Comparison of ENCODE assay signal across 35 mouse cellular contexts in genomic region chr8:47900361-47900760, GRCm38 (mm10).
"Had no signal": no experiment of that assay in that cellular context is flagged by ENCODE, and none has a peak within 500 bp of the region (broad histone marks: within the 10 kb centered on the region; RNA-seq: fewer than 3 reads in every experiment).

No protein-coding gene starts in this region.

- H3K9ac ChIP-seq: heart, embryonic 12.5 days; heart, embryonic 13.5 days; heart, embryonic 15.5 days; hindbrain, embryonic 12.5 days; hindbrain, embryonic 13.5 days; hindbrain, embryonic 14.5 days; hindbrain, embryonic 15.5 days; intestine, embryonic 15.5 days; kidney, embryonic 15.5 days had no signal

- H3K36me3 ChIP-seq: hindbrain, embryonic 15.5 days; intestine, embryonic 15.5 days had no signal

- H3K4me2 ChIP-seq: heart, embryonic 11.5 days; heart, embryonic 12.5 days; heart, embryonic 13.5 days; heart, embryonic 15.5 days; hindbrain, embryonic 12.5 days; hindbrain, embryonic 13.5 days; hindbrain, embryonic 14.5 days; hindbrain, embryonic 15.5 days; intestine, embryonic 15.5 days; kidney, embryonic 15.5 days had no signal

- H3K4me3 ChIP-seq: heart, embryonic 10.5 days; heart, embryonic 12.5 days; heart, embryonic 13.5 days; heart, embryonic 15.5 days; hindbrain, embryonic 10.5 days; hindbrain, embryonic 12.5 days; hindbrain, embryonic 13.5 days; hindbrain, embryonic 15.5 days; intestine, embryonic 15.5 days; kidney, embryonic 15.5 days; layer of hippocampus, adult 2 months had no signal

- H3K9me3 ChIP-seq: heart, embryonic 10.5 days; heart, embryonic 12.5 days; heart, embryonic 13.5 days; heart, embryonic 15.5 days; hindbrain, embryonic 10.5 days; hindbrain, embryonic 12.5 days; hindbrain, embryonic 13.5 days; hindbrain, embryonic 15.5 days; intestine, embryonic 15.5 days; kidney, embryonic 15.5 days had no signal

- H3K27me3 ChIP-seq: heart, embryonic 12.5 days; heart, embryonic 13.5 days; heart, embryonic 15.5 days; hindbrain, embryonic 12.5 days; hindbrain, embryonic 13.5 days; hindbrain, embryonic 15.5 days; intestine, embryonic 15.5 days; kidney, embryonic 15.5 days had no signal

- DNase-seq: heart, postnatal 10 days; heart, postnatal 14 days; heart, postnatal 36 days; heart, postnatal 4 days; kidney, adult 11 months; kidney, adult 18-20 months; kidney, adult 2 months; kidney, adult 8-10 months; kidney, adult 9 months; kidney, postnatal 10 days; kidney, postnatal 14 days; kidney, postnatal 25 days; kidney, postnatal 36 days; kidney, postnatal 4 days; layer of hippocampus, adult 9-11 months; layer of hippocampus, postnatal 36 days had no signal

- H3K27ac ChIP-seq: heart, embryonic 10.5 days; heart, embryonic 13.5 days; heart, embryonic 15.5 days; hindbrain, embryonic 10.5 days; hindbrain, embryonic 12.5 days; hindbrain, embryonic 13.5 days; hindbrain, embryonic 14.5 days; hindbrain, embryonic 15.5 days; hindbrain, postnatal 0 days; intestine, embryonic 15.5 days; kidney, embryonic 15.5 days; kidney, postnatal 0 days; layer of hippocampus, adult 2 months had no signal

- ATAC-seq: hindbrain, embryonic 16.5 days; hindbrain, postnatal 0 days; inflammation-experienced regulatory T-cells, adult 6 months; intestine, embryonic 15.5 days; intestine, embryonic 16.5 days; intestine, postnatal 0 days had no signal

- H3K4me1 ChIP-seq: heart, embryonic 15.5 days; hindbrain, embryonic 10.5 days; hindbrain, embryonic 12.5 days; hindbrain, embryonic 13.5 days; hindbrain, embryonic 15.5 days; intestine, embryonic 15.5 days; kidney, embryonic 15.5 days had no signal
